Comparison of ENCODE assay signal across 8 mouse cellular contexts in genomic region chr4:129227985-129228381, GRCm38 (mm10). TPM values are rescaled to one million over a fixed set of nuclear protein-coding genes. Genes with fewer than 3 reads are reported as not detected.
DNase-seq lines count a peak whose midpoint lies in the region; ATAC-seq lines count a peak whose summit lies in the region.
"Had no signal": no experiment of that assay in that cellular context is flagged by ENCODE, and none has a peak within 500 bp of the region (broad histone marks: within the 10 kb centered on the region; RNA-seq: fewer than 3 reads in every experiment).

No protein-coding gene starts in this region.

- WGBS in neural tube, embryonic 11.5 days: 33% methylated on average over 8 of the region's 8 CpGs
- WGBS in forebrain, embryonic 13.5 days: 10% methylated on average over 8 of the region's 8 CpGs
- 25% methylated on average over 8 of the region's 8 CpGs for whole genome bisulfite sequencing in limb, embryonic 12.5 days

- peak; percentile 40; the same call in 1 of the 2 replicates for ATAC-seq in neural tube, embryonic 11.5 days (ENCODE audit: insufficient read depth, low FRiP score, low TSS enrichment)
- ATAC-seq in forebrain, embryonic 13.5 days: peak; percentile 29; the same call in 1 of the 2 replicates
- ATAC-seq in limb, embryonic 12.5 days (ENCODE audit: insufficient number of reproducible peaks, insufficient read depth, low FRiP score, low TSS enrichment, low read depth): no peak

- H3K27ac ChIP-seq in neural tube, embryonic 11.5 days (ENCODE audit: low read depth, low read length): no peak overlapping the region
- peak overlapping the region; percentile 72 for H3K27ac ChIP-seq in forebrain, embryonic 13.5 days
- no peak overlapping the region for H3K27ac ChIP-seq in limb, embryonic 12.5 days
- H3K27ac ChIP-seq: macrophage had no signal

- no peaks in the 10 kb centered on the region for H3K36me3 ChIP-seq in neural tube, embryonic 11.5 days (ENCODE audit: control insufficient read depth, insufficient read depth, low read length)
- peaks cover 20% of the 10 kb centered on the region for H3K36me3 ChIP-seq in forebrain, embryonic 13.5 days (ENCODE audit: poor library complexity, severe bottlenecking)
- peaks cover 30% of the 10 kb centered on the region; the same call in 1 of the 2 replicates for H3K36me3 ChIP-seq in limb, embryonic 12.5 days

- H3K27me3 ChIP-seq in neural tube, embryonic 11.5 days (ENCODE audit: control insufficient read depth, insufficient read depth, low read length): peaks cover 5% of the 10 kb centered on the region; the same call in 1 of the 2 replicates
- H3K27me3 ChIP-seq in forebrain, embryonic 13.5 days: peaks cover 3% of the 10 kb centered on the region; the same call in 1 of the 2 replicates
- H3K27me3 ChIP-seq in limb, embryonic 12.5 days: peaks cover 30% of the 10 kb centered on the region

- peak; percentile 47 for DNase-seq in neural tube, embryonic 11.5 days (ENCODE audit: low spot score)
- DNase-seq in neural tube, embryonic 10.5 days (ENCODE audit: extremely low spot score, low spot score): no peak
- DNase-seq in T-cell, adult 2 months (ENCODE audit: low spot score): no peak
- no peak for DNase-seq in frontal cortex, postnatal 14 days (ENCODE audit: low spot score in 2 of 2)
- no peak for DNase-seq in adrenal gland, postnatal 10 days

- peak overlapping the region; percentile 53 for H3K9ac ChIP-seq in neural tube, embryonic 11.5 days (ENCODE audit: low read length)
- peak overlapping the region; percentile 67 for H3K9ac ChIP-seq in forebrain, embryonic 13.5 days
- peak overlapping the region; percentile 51; the same call in 1 of the 2 replicates for H3K9ac ChIP-seq in limb, embryonic 12.5 days (replicated peaks)

- H3K4me2 ChIP-seq in neural tube, embryonic 11.5 days (ENCODE audit: low read depth): peak overlapping the region; percentile 47
- H3K4me2 ChIP-seq in forebrain, embryonic 13.5 days: peak overlapping the region; percentile 67
- peak overlapping the region; percentile 58 for H3K4me2 ChIP-seq in limb, embryonic 12.5 days

- H3K9me3 ChIP-seq in neural tube, embryonic 11.5 days (ENCODE audit: control insufficient read depth, low read length): no peaks in the 10 kb centered on the region
- H3K9me3 ChIP-seq in forebrain, embryonic 13.5 days (replicated peaks): no peaks in the 10 kb centered on the region
- no peaks in the 10 kb centered on the region for H3K9me3 ChIP-seq in limb, embryonic 12.5 days

- peak overlapping the region; percentile 28; the same call in 1 of the 2 replicates for H3K4me3 ChIP-seq in neural tube, embryonic 11.5 days (ENCODE audit: low read depth, low read length)
- peak overlapping the region; percentile 43 for H3K4me3 ChIP-seq in forebrain, embryonic 13.5 days
- H3K4me3 ChIP-seq in limb, embryonic 12.5 days (replicated peaks): peak overlapping the region; percentile 30

- peaks cover 38% of the 10 kb centered on the region for H3K4me1 ChIP-seq in neural tube, embryonic 11.5 days (ENCODE audit: control insufficient read depth, insufficient read depth, low read length)
- H3K4me1 ChIP-seq in forebrain, embryonic 13.5 days: peaks cover 57% of the 10 kb centered on the region
- H3K4me1 ChIP-seq in limb, embryonic 12.5 days (replicated peaks): peaks cover 67% of the 10 kb centered on the region

RNA-seq across cellular contexts. Expression of gene C77080, which starts 33.2 kb away (rescaled TPM):
- polyA plus RNA-seq in neural tube, embryonic 11.5 days (2014; fragmentation: Nextera tagmentation; extraction: Ambion mirVana): 3.9 and 4.3 TPM in 2 replicates
- polyA plus RNA-seq in forebrain, embryonic 13.5 days (2015; fragmentation: Nextera tagmentation; extraction: Ambion mirVana): 3.7 and 3.8 TPM in 2 replicates
- polyA plus RNA-seq in limb, embryonic 12.5 days (2016; fragmentation: Nextera tagmentation; extraction: Ambion mirVana): 4.6 and 5.1 TPM in 2 replicates
- 10 to 100 TPM; 16.5 to 16.6 TPM for total RNA-seq in adrenal gland, postnatal 10 days (2021)

RNA-seq across cellular contexts. Expression of gene Yars, which starts 38.4 kb away (rescaled TPM):
- polyA plus RNA-seq in neural tube, embryonic 11.5 days (2014; fragmentation: Nextera tagmentation; extraction: Ambion mirVana): 103 and 115 TPM in 2 replicates
- 100 and 106 TPM in 2 replicates for polyA plus RNA-seq in forebrain, embryonic 13.5 days (2015; fragmentation: Nextera tagmentation; extraction: Ambion mirVana)
- 78.7 and 80.2 TPM in 2 replicates for polyA plus RNA-seq in limb, embryonic 12.5 days (2016; fragmentation: Nextera tagmentation; extraction: Ambion mirVana)
- total RNA-seq in adrenal gland, postnatal 10 days (2021): 10 to 100 TPM; 63.8 to 68.1 TPM

RNA-seq across cellular contexts. Expression of gene S100pbp, which starts 38.5 kb away (rescaled TPM):
- polyA plus RNA-seq in neural tube, embryonic 11.5 days (2014; fragmentation: Nextera tagmentation; extraction: Ambion mirVana): 21.3 and 21.5 TPM in 2 replicates
- polyA plus RNA-seq in forebrain, embryonic 13.5 days (2015; fragmentation: Nextera tagmentation; extraction: Ambion mirVana): 15.6 and 19.1 TPM in 2 replicates
- 31.2 and 32.7 TPM in 2 replicates for polyA plus RNA-seq in limb, embryonic 12.5 days (2016; fragmentation: Nextera tagmentation; extraction: Ambion mirVana)
- 10 to 100 TPM; 26.9 to 29.6 TPM for total RNA-seq in adrenal gland, postnatal 10 days (2021)

RNA-seq across cellular contexts. Expression of gene Sync, which starts 59.4 kb away (rescaled TPM):
- 1.3 and 1.6 TPM in 2 replicates for polyA plus RNA-seq in neural tube, embryonic 11.5 days (2014; fragmentation: Nextera tagmentation; extraction: Ambion mirVana)
- polyA plus RNA-seq in forebrain, embryonic 13.5 days (2015; fragmentation: Nextera tagmentation; extraction: Ambion mirVana): 0.18 and 0.19 TPM in 2 replicates
- polyA plus RNA-seq in limb, embryonic 12.5 days (2016; fragmentation: Nextera tagmentation; extraction: Ambion mirVana): 1.2 and 1.9 TPM in 2 replicates
- total RNA-seq in adrenal gland, postnatal 10 days (2021): 1 to 10 TPM; 4.2 to 7.4 TPM
